Mouse (Mus musculus) heart, embryonic 15.5 days (tissue): ENCODE measurements around the gene Nop53. TPM values are rescaled to one million over a fixed set of nuclear protein-coding genes. Genes with fewer than 3 reads are reported as not detected.

Experiments
- ATAC-seq: fragments of 200-750 bp; cut with Nextera tagmentation; replicated peaks from 2 replicates; pipeline ENCODE4 v1.8.0; 2017; ENCODE audit warnings: low read depth, moderate TSS enrichment; ENCODE audit not compliant: insufficient number of reproducible peaks, insufficient read depth, low FRiP score
- H3K27ac ChIP-seq: fragments of 300-500 bp; sonication (generic); 2 replicates; pipeline ENCODE4 v1.5.1; 2015; ENCODE audit warnings: mild to moderate bottlenecking, inconsistent platforms
- H3K27me3 ChIP-seq: fragments of 300-500 bp; sonication (generic); 2 replicates; pipeline ENCODE4 v1.6.1; 2015; ENCODE audit warnings: inconsistent platforms
- H3K36me3 ChIP-seq: fragments of 300-500 bp; sonication (generic); 2 replicates; pipeline ENCODE4 v1.6.1; 2015; ENCODE audit warnings: mild to moderate bottlenecking, inconsistent platforms
- H3K4me1 ChIP-seq: fragments of 300-500 bp; sonication (generic); replicated peaks from 2 replicates; pipeline ENCODE4 v1.6.1; 2015; ENCODE audit warnings: inconsistent platforms
- H3K4me2 ChIP-seq: fragments of 300-500 bp; sonication (generic); 2 replicates; pipeline ENCODE4 v1.6.1; 2015; ENCODE audit warnings: inconsistent platforms, mild to moderate bottlenecking, moderate library complexity
- H3K4me3 ChIP-seq: fragments of 300-500 bp; sonication (generic); 2 replicates; pipeline ENCODE4 v1.5.1; 2015; ENCODE audit warnings: mild to moderate bottlenecking, inconsistent platforms
- H3K9ac ChIP-seq: fragments of 300-500 bp; sonication (generic); 2 replicates; pipeline ENCODE4 v1.6.1; 2015; ENCODE audit warnings: mild to moderate bottlenecking, inconsistent platforms
- H3K9me3 ChIP-seq: fragments of 300-500 bp; sonication (generic); replicated peaks from 2 replicates; pipeline ENCODE4 v1.6.1; 2016; ENCODE audit warnings: inconsistent platforms
- WGBS: fragments of 180-500 bp; shearing (Covaris S2); methylation state at CpG from one replicate; pipeline ENCODE4 v1.1.7; 2015; ENCODE audit warnings: mixed read lengths; 5-methylcytosine and 5-hydroxymethylcytosine counted together
- polyA plus RNA-seq: library from polyadenylated mRNA; unstranded; fragments of >200 nt; fragmentation: Nextera tagmentation; extraction: Ambion mirVana; gene quantifications from 2 replicates; pipeline ENCODE4 v1.2.1, GENCODE M21; 2015

Gene Nop53
- polyA plus RNA-seq, 1 experiment from 2014 or later: 118 TPM

- Histone ChIP-seq H3K27me3 (no peaks in the 10 kb centered on the region), H3K9me3 (no peaks in the 10 kb centered on the region), H3K36me3 (peaks cover 47% of the 10 kb centered on the region), H3K27ac (no peak overlapping the region), H3K4me2 (no peak overlapping the region), H3K4me1 (no peaks in the 10 kb centered on the region), H3K4me3 (no peak overlapping the region), H3K9ac (no peak overlapping the region)
- WGBS: 77% methylated on average over 25 of the region's 25 CpGs
- no peak for ATAC-seq
Observed at GRCm38 (mm10) chr7:15972247-15972646, 26.4 kb upstream of the Nop53 start.

GRCm38 (mm10) chr7:15969674-15970073, 23.8 kb upstream of the Nop53 start:
- Histone ChIP-seq H3K4me1 (peaks cover 11% of the 10 kb centered on the region), H3K9ac (no peak overlapping the region), H3K27me3 (no peaks in the 10 kb centered on the region), H3K4me2 (no peak overlapping the region), H3K9me3 (no peaks in the 10 kb centered on the region), H3K4me3 (no peak overlapping the region), H3K27ac (no peak overlapping the region), H3K36me3 (peaks cover 32% of the 10 kb centered on the region)
- no peak for ATAC-seq
- WGBS: 84% methylated on average over 3 of the region's 3 CpGs

- 78% methylated on average over 8 of the region's 8 CpGs for WGBS
- H3K4me2 ChIP-seq: no peak overlapping the region
- H3K27ac ChIP-seq: no peak overlapping the region
- H3K27me3 ChIP-seq: no peaks in the 10 kb centered on the region
- H3K9me3 ChIP-seq: no peaks in the 10 kb centered on the region
- H3K4me3 ChIP-seq: no peak overlapping the region
- H3K36me3 ChIP-seq: peaks cover 25% of the 10 kb centered on the region
- peaks cover 24% of the 10 kb centered on the region for H3K4me1 ChIP-seq
- no peak overlapping the region for H3K9ac ChIP-seq
- no peak for ATAC-seq
Observed at GRCm38 (mm10) chr7:15968322-15968721, 22.4 kb upstream of the Nop53 start.

GRCm38 (mm10) chr7:15967312-15967711, 21.4 kb upstream of the Nop53 start, which contains the start of gene Ehd2:
Ehd2 (minus strand) TSS chr7:15967567.
- 0% methylated on average over 22 of the region's 22 CpGs for WGBS
- Histone ChIP-seq H3K27me3 (no peaks in the 10 kb centered on the region), H3K4me2 (peak within 1 kb of the TSS; percentile 70), H3K4me3 (peak within 1 kb of the TSS; percentile 63), H3K27ac (peak within 1 kb of the TSS; percentile 58), H3K4me1 (peaks cover 34% of the 10 kb centered on the region), H3K36me3 (peaks cover 20% of the 10 kb centered on the region), H3K9ac (peak within 1 kb of the TSS; percentile 67), H3K9me3 (no peaks in the 10 kb centered on the region)
- ATAC-seq: peak; percentile 83

GRCm38 (mm10) chr7:15966489-15966888, 20.6 kb upstream of the Nop53 start:
- ATAC-seq: no peak
- Histone ChIP-seq H3K4me1 (peaks cover 43% of the 10 kb centered on the region), H3K4me3 (peak overlapping the region; percentile 63), H3K27ac (peak overlapping the region; percentile 58; the same call in 1 of the 2 replicates), H3K27me3 (no peaks in the 10 kb centered on the region), H3K9ac (no peak overlapping the region; the same call in 1 of the 2 replicates), H3K4me2 (peak overlapping the region; percentile 70), H3K9me3 (no peaks in the 10 kb centered on the region), H3K36me3 (peaks cover 12% of the 10 kb centered on the region)
- WGBS: 58% methylated on average over 3 of the region's 3 CpGs

- 68% methylated on average over 32 of the region's 32 CpGs for WGBS
- H3K27me3 ChIP-seq: no peaks in the 10 kb centered on the region
- H3K4me3 ChIP-seq: peak overlapping the region; percentile 27
- peak overlapping the region; percentile 70 for H3K4me2 ChIP-seq
- H3K27ac ChIP-seq: peak overlapping the region; percentile 94
- peaks cover 3% of the 10 kb centered on the region; the same call in 1 of the 2 replicates for H3K36me3 ChIP-seq
- H3K9me3 ChIP-seq: no peaks in the 10 kb centered on the region
- peaks cover 53% of the 10 kb centered on the region for H3K4me1 ChIP-seq
- ATAC-seq: no peak
- H3K9ac ChIP-seq: 0 out of 2 replicates have a peak overlapping the region, but pooled peaks have one; percentile 33
Observed at GRCm38 (mm10) chr7:15963798-15964652, 18.2 kb upstream of the Nop53 start.

GRCm38 (mm10) chr7:15962311-15963288, 16.7 kb upstream of the Nop53 start:
- H3K4me1 ChIP-seq: peaks cover 53% of the 10 kb centered on the region

GRCm38 (mm10) chr7:15961798-15962197, 15.9 kb upstream of the Nop53 start:
- Histone ChIP-seq H3K4me3 (no peak overlapping the region), H3K9ac (no peak overlapping the region), H3K4me1 (peaks cover 51% of the 10 kb centered on the region), H3K36me3 (peaks cover 15% of the 10 kb centered on the region), H3K4me2 (peak overlapping the region; percentile 70), H3K27ac (peak overlapping the region; percentile 94), H3K27me3 (no peaks in the 10 kb centered on the region), H3K9me3 (no peaks in the 10 kb centered on the region)
- 81% methylated on average over 7 of the region's 7 CpGs for WGBS
- ATAC-seq: no peak

More at GRCm38 (mm10) chr7:15962311-15963288, 16.7 kb upstream of the Nop53 start:
- Histone ChIP-seq H3K4me2 (peak overlapping the region; percentile 70), H3K4me3 (peak overlapping the region; percentile 19), H3K27ac (peak overlapping the region; percentile 94), H3K27me3 (no peaks in the 10 kb centered on the region), H3K36me3 (peaks cover 7% of the 10 kb centered on the region), H3K9me3 (no peaks in the 10 kb centered on the region), H3K9ac (peak overlapping the region; percentile 44)
- peak; percentile 74 for ATAC-seq
- WGBS: 9% methylated on average over 12 of the region's 12 CpGs

- H3K27me3 ChIP-seq: no peaks in the 10 kb centered on the region
- H3K36me3 ChIP-seq: peaks cover 18% of the 10 kb centered on the region
- H3K4me1 ChIP-seq: peaks cover 56% of the 10 kb centered on the region
- H3K9ac ChIP-seq: no peak overlapping the region
- no peak for ATAC-seq
- H3K4me2 ChIP-seq: peak overlapping the region; percentile 70; the same call in 1 of the 2 replicates
- peak overlapping the region; percentile 94 for H3K27ac ChIP-seq
- no peaks in the 10 kb centered on the region for H3K9me3 ChIP-seq
- 43% methylated on average over 4 of the region's 4 CpGs for WGBS
- H3K4me3 ChIP-seq: no peak overlapping the region
Observed at GRCm38 (mm10) chr7:15961239-15961638, 15.4 kb upstream of the Nop53 start.

GRCm38 (mm10) chr7:15960691-15961090, 14.8 kb upstream of the Nop53 start:
- Histone ChIP-seq H3K4me3 (no peak overlapping the region), H3K4me1 (peaks cover 59% of the 10 kb centered on the region), H3K9me3 (no peaks in the 10 kb centered on the region), H3K9ac (no peak overlapping the region), H3K27me3 (no peaks in the 10 kb centered on the region), H3K27ac (peak overlapping the region; percentile 94), H3K36me3 (peaks cover 18% of the 10 kb centered on the region), H3K4me2 (peak overlapping the region; percentile 70; the same call in 1 of the 2 replicates)
- ATAC-seq: no peak
- 54% methylated on average over 4 of the region's 4 CpGs for whole genome bisulfite sequencing

- peak overlapping the region; percentile 68 for H3K27ac ChIP-seq
- 55% methylated on average over 5 of the region's 5 CpGs for WGBS
- no peak overlapping the region for H3K4me2 ChIP-seq
- H3K4me1 ChIP-seq: peaks cover 31% of the 10 kb centered on the region
- no peaks in the 10 kb centered on the region for H3K9me3 ChIP-seq
- no peak for ATAC-seq
- no peaks in the 10 kb centered on the region for H3K27me3 ChIP-seq
- H3K36me3 ChIP-seq: peaks cover 37% of the 10 kb centered on the region
- H3K4me3 ChIP-seq: no peak overlapping the region
- no peak overlapping the region; the same call in 1 of the 2 replicates for H3K9ac ChIP-seq
Observed at GRCm38 (mm10) chr7:15956143-15956542, 10.3 kb upstream of the Nop53 start.
